Comparison of ENCODE assay signal across 8 mouse cellular contexts in the genomic region with DNA sequence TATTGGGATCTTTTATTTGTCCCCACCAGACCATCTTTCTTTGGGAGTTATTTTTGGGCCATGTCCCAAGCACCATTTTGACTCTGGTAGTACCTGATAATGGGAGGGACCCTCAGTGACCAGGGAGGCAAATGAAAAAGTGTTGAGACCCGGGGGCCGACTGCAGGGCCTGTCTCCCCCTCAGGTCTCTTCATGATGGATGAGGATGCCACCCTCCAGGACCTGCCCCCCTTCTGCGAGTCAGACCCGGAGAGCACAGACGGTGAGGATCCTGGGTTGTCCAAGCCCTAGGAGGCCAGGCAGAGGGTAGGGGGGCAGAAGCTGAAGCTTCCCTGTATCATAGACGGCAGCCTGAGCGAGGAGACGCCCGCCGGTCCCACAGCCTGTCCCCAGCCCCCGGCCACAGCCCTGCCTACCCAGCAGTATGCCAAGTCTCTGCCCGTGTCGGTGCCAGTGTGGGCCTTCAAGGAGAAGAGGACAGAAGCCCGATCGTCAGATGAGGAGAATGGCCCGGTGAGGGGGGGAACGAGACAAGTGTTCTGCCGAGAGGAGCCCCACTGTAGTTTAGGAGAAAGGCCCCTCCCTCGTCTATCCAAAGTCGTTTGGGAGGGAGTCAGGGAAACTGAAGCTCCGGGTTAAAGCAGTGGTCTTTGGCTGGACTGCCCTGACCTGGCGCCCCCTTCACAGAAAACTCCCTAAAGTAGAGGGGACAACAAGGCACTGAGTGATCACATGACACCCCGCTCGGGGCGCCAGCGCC. TPM values are rescaled to one million over a fixed set of nuclear protein-coding genes. Genes with fewer than 3 reads are reported as not detected.
DNase-seq lines count a peak whose midpoint lies in the region; ATAC-seq and TF ChIP-seq lines count a peak whose summit lies in the region.

No protein-coding gene starts in this region.

- 20% methylated on average over 25 of the region's 26 CpGs for WGBS in intestine, postnatal 0 days
- WGBS in small intestine, adult 2 months: 12% methylated on average over 26 of the region's 26 CpGs

- peak; percentile 53 for DNase-seq in adrenal gland, postnatal 10 days
- no peak for DNase-seq in adrenal gland, adult 18-20 months (ENCODE audit: low spot score in 2 of 2)
- DNase-seq in left cerebral cortex, postnatal 36 days (ENCODE audit: low spot score in 2 of 2): no peak
- no peak for DNase-seq in thymus, postnatal 36 days

- H3K27ac ChIP-seq in intestine, postnatal 0 days (ENCODE audit: low read depth, low read length): peak overlapping the region; percentile 99
- H3K27ac ChIP-seq in small intestine, adult 2 months (ENCODE audit: insufficient read depth, low read depth, low read length): peak overlapping the region; percentile 97

- peak overlapping the region; percentile 98 for H3K4me3 ChIP-seq in megakaryocyte, embryonic 14.5 days (replicated peaks)
- peak overlapping the region; percentile 60 for H3K4me3 ChIP-seq in intestine, postnatal 0 days (ENCODE audit: low read depth, low read length)
- H3K4me3 ChIP-seq in small intestine, adult 2 months (ENCODE audit: low read depth, low read length): peak overlapping the region; percentile 86

- peak overlapping the region; percentile 71 for H3K9ac ChIP-seq in intestine, postnatal 0 days (ENCODE audit: low read depth, low read length)

- peaks cover 33% of the 10 kb centered on the region for H3K36me3 ChIP-seq in megakaryocyte, embryonic 14.5 days (replicated peaks; ENCODE audit: low read length)
- H3K36me3 ChIP-seq in intestine, postnatal 0 days (ENCODE audit: control insufficient read depth, insufficient read depth): peaks cover 6% of the 10 kb centered on the region; the same call in 1 of the 2 replicates
- H3K36me3 ChIP-seq in small intestine, adult 2 months (ENCODE audit: control insufficient read depth, insufficient read depth, low read length): no peaks in the 10 kb centered on the region

- H3K27me3 ChIP-seq in megakaryocyte, embryonic 14.5 days (replicated peaks): no peaks in the 10 kb centered on the region
- no peaks in the 10 kb centered on the region for H3K27me3 ChIP-seq in intestine, postnatal 0 days (replicated peaks; ENCODE audit: control insufficient read depth, insufficient read depth, low read length)
- H3K27me3 ChIP-seq in small intestine, adult 2 months (ENCODE audit: control insufficient read depth, insufficient read depth, low read length): no peaks in the 10 kb centered on the region

- no peak for TF ChIP-seq POLR2A in small intestine, adult 2 months (IDR thresholded peaks at IDR 0.05; ENCODE audit: low read depth, low read length)

- H3K9me3 ChIP-seq in megakaryocyte, embryonic 14.5 days: no peaks in the 10 kb centered on the region
- no peaks in the 10 kb centered on the region for H3K9me3 ChIP-seq in intestine, postnatal 0 days (ENCODE audit: control insufficient read depth)

- peak overlapping the region; percentile 98 for H3K4me2 ChIP-seq in intestine, postnatal 0 days (replicated peaks; ENCODE audit: low read depth)

- intact Hi-C loops in left cerebral cortex, postnatal 36 days (cut with DNase I): no loop called here

- ATAC-seq in megakaryocyte, adult 5-6 weeks (ENCODE audit: poor library complexity, severe bottlenecking): no peak
- no peak for ATAC-seq in intestine, postnatal 0 days

- peaks cover 74% of the 10 kb centered on the region for H3K4me1 ChIP-seq in megakaryocyte, embryonic 14.5 days
- H3K4me1 ChIP-seq in intestine, postnatal 0 days (replicated peaks; ENCODE audit: control insufficient read depth, insufficient read depth, low read length): peaks cover 7% of the 10 kb centered on the region
- peaks cover 16% of the 10 kb centered on the region for H3K4me1 ChIP-seq in small intestine, adult 2 months (ENCODE audit: control insufficient read depth, insufficient read depth, insufficient read length, low read length)

- TF ChIP-seq CTCF in intestine, postnatal 0 days (IDR thresholded peaks at IDR 0.05; ENCODE audit: low read depth): peak; percentile 6; the same call in 1 of the 2 replicates
- TF ChIP-seq CTCF in small intestine, adult 2 months (IDR thresholded peaks at IDR 0.05; ENCODE audit: extremely low read depth, insufficient read length, insufficient replicate concordance, low read depth, low read length): no peak

RNA-seq across cellular contexts. Expression of gene Pnkp, which starts 3.2 kb away (rescaled TPM):
- 10 to 100 TPM; 37.6 to 38.6 TPM for total RNA-seq in adrenal gland, postnatal 10 days (2021)
- total RNA-seq in adrenal gland, adult 18-20 months (2021): 10 to 100 TPM; 33.8 to 40.8 TPM
- 30.0 and 36.4 TPM in 2 replicates for polyA plus RNA-seq in megakaryocyte, embryonic 14.5 days (2012; ENCODE audit: insufficient read depth, low replicate concordance)
- total RNA-seq in megakaryocyte, adult 5-6 weeks (2015): 75.1 and 89.7 TPM in 2 replicates
- 109 and 129 TPM in 2 replicates for total RNA-seq in megakaryocyte, adult 5-6 weeks (2017)
- 27.7 and 32.0 TPM in 2 replicates for polyA plus RNA-seq in intestine, postnatal 0 days (2015; fragmentation: Nextera tagmentation; extraction: Ambion mirVana)
- polyA plus RNA-seq in small intestine, adult 2 months (2012; rRNA removed): 36.9 and 84.2 TPM in 2 replicates
- 10 to 100 TPM; 26.8 TPM for total RNA-seq in left cerebral cortex, postnatal 36 days (2021)

RNA-seq across cellular contexts. Expression of gene Tbc1d17, which starts 4.9 kb away (rescaled TPM):
- 10 to 100 TPM; 61.9 to 73.1 TPM for total RNA-seq in adrenal gland, postnatal 10 days (2021)
- total RNA-seq in adrenal gland, adult 18-20 months (2021): 10 to 100 TPM; 48.1 to 60.2 TPM
- 44.5 TPM in 2 replicates for polyA plus RNA-seq in megakaryocyte, embryonic 14.5 days (2012; ENCODE audit: insufficient read depth, low replicate concordance)
- total RNA-seq in megakaryocyte, adult 5-6 weeks (2015): 12.5 and 17.6 TPM in 2 replicates
- total RNA-seq in megakaryocyte, adult 5-6 weeks (2017): 13.0 and 14.8 TPM in 2 replicates
- 47.4 and 48.5 TPM in 2 replicates for polyA plus RNA-seq in intestine, postnatal 0 days (2015; fragmentation: Nextera tagmentation; extraction: Ambion mirVana)
- 32.1 and 63.2 TPM in 2 replicates for polyA plus RNA-seq in small intestine, adult 2 months (2012; rRNA removed)
- 10 to 100 TPM; 71.9 to 75.6 TPM for total RNA-seq in left cerebral cortex, postnatal 36 days (2021)

RNA-seq across cellular contexts. Expression of gene Akt1s1, which starts 5.0 kb away (rescaled TPM):
- 100 to 1,000 TPM in 1 of 2 experiments, 10 to 100 TPM in 1; 92.4 to 109 TPM for total RNA-seq in adrenal gland, postnatal 10 days (2021)
- total RNA-seq in adrenal gland, adult 18-20 months (2021): 100 to 1,000 TPM in 1 of 2 experiments, 10 to 100 TPM in 1; 86.3 to 128 TPM
- polyA plus RNA-seq in megakaryocyte, embryonic 14.5 days (2012; ENCODE audit: insufficient read depth, low replicate concordance): 372 and 2,506 TPM in 2 replicates
- total RNA-seq in megakaryocyte, adult 5-6 weeks (2015): 4.7 and 6.5 TPM in 2 replicates
- 8.0 and 9.6 TPM in 2 replicates for total RNA-seq in megakaryocyte, adult 5-6 weeks (2017)
- polyA plus RNA-seq in intestine, postnatal 0 days (2015; fragmentation: Nextera tagmentation; extraction: Ambion mirVana): 71.6 and 76.5 TPM in 2 replicates
- polyA plus RNA-seq in small intestine, adult 2 months (2012; rRNA removed): 180 and 283 TPM in 2 replicates
- 10 to 100 TPM; 67.7 to 73.6 TPM for total RNA-seq in left cerebral cortex, postnatal 36 days (2021)

RNA-seq across cellular contexts. Expression of gene Ptov1, which starts 15.8 kb away (rescaled TPM):
- 100 to 1,000 TPM; 239 to 266 TPM for total RNA-seq in adrenal gland, postnatal 10 days (2021)
- 100 to 1,000 TPM; 232 to 253 TPM for total RNA-seq in adrenal gland, adult 18-20 months (2021)
- polyA plus RNA-seq in megakaryocyte, embryonic 14.5 days (2012; ENCODE audit: insufficient read depth, low replicate concordance): 191 and 368 TPM in 2 replicates
- total RNA-seq in megakaryocyte, adult 5-6 weeks (2015): 21.3 and 29.0 TPM in 2 replicates
- 5.9 and 8.7 TPM in 2 replicates for total RNA-seq in megakaryocyte, adult 5-6 weeks (2017)
- 112 and 114 TPM in 2 replicates for polyA plus RNA-seq in intestine, postnatal 0 days (2015; fragmentation: Nextera tagmentation; extraction: Ambion mirVana)
- polyA plus RNA-seq in small intestine, adult 2 months (2012; rRNA removed): 82.3 and 141 TPM in 2 replicates
- 100 to 1,000 TPM; 284 to 285 TPM for total RNA-seq in left cerebral cortex, postnatal 36 days (2021)

RNA-seq across cellular contexts. Expression of gene Atf5, which starts 37.3 kb away (rescaled TPM):
- total RNA-seq in adrenal gland, postnatal 10 days (2021): 100 to 1,000 TPM; 144 to 202 TPM
- 100 to 1,000 TPM; 136 to 217 TPM for total RNA-seq in adrenal gland, adult 18-20 months (2021)
- 279 and 321 TPM in 2 replicates for polyA plus RNA-seq in megakaryocyte, embryonic 14.5 days (2012; ENCODE audit: insufficient read depth, low replicate concordance)
- total RNA-seq in megakaryocyte, adult 5-6 weeks (2015): 2.1 and 2.6 TPM in 2 replicates
- 1.9 and 5.3 TPM in 2 replicates for total RNA-seq in megakaryocyte, adult 5-6 weeks (2017)
- 6.5 and 6.6 TPM in 2 replicates for polyA plus RNA-seq in intestine, postnatal 0 days (2015; fragmentation: Nextera tagmentation; extraction: Ambion mirVana)
- 83.9 and 102 TPM in 2 replicates for polyA plus RNA-seq in small intestine, adult 2 months (2012; rRNA removed)
- total RNA-seq in left cerebral cortex, postnatal 36 days (2021): 10 to 100 TPM; 22.2 to 26.5 TPM

Comparison
In these comparisons a context has a peak if more than half of its experiments do, and no peak if none do; other contexts are left out.
1. RNA of gene Akt1s1, which starts 5.0 kb away (total RNA-seq): 86.3 to 128 TPM in adrenal gland, adult 18-20 months, 92.4 to 109 TPM in adrenal gland, postnatal 10 days and 67.7 to 73.6 TPM in left cerebral cortex, postnatal 36 days; 4.7 to 9.6 TPM in megakaryocyte, adult 5-6 weeks; every median in the first group is over 4 times any median in the second.
2. Peak in every context shown above with its lines, with median percentiles within 50 percentile points of each other: H3K4me3 ChIP-seq.